Mouse (Mus musculus): Measurements from ENCODE around the gene Wnt2b.

The Wnt2b gene

GRCm38 (mm10) chr3:104896141-104896540, 65.6 kb downstream of the Wnt2b start:
- no peak for DNase-seq (ENCODE audit: low spot score in 2 of 2)
